Mouse (Mus musculus): ENCODE measurements around the gene Ebf3.

Gene Ebf3

GRCm38 (mm10) chr7:137213444-137213843 is 100.8 kb downstream of the Ebf3 start:
- DNase-seq (ENCODE audit: low read depth, low spot score): no peak
- Histone ChIP-seq H3K27me3 (ENCODE audit: control insufficient read depth, insufficient read depth, low read length, poor library complexity, severe bottlenecking) (no peaks in the 10 kb centered on the region), H3K36me3 (ENCODE audit: control insufficient read depth, insufficient read depth, low read length, poor library complexity, severe bottlenecking) (no peaks in the 10 kb centered on the region)

- no peak for DNase-seq (ENCODE audit: low read depth, low spot score)
- H3K36me3 ChIP-seq (ENCODE audit: control insufficient read depth, insufficient read depth, low read length, poor library complexity, severe bottlenecking): no peaks in the 10 kb centered on the region
- H3K27me3 ChIP-seq (ENCODE audit: control insufficient read depth, insufficient read depth, low read length, poor library complexity, severe bottlenecking): no peaks in the 10 kb centered on the region
Measured at GRCm38 (mm10) chr7:137211332-137211731, 102.9 kb downstream of the Ebf3 start.

DNA sequence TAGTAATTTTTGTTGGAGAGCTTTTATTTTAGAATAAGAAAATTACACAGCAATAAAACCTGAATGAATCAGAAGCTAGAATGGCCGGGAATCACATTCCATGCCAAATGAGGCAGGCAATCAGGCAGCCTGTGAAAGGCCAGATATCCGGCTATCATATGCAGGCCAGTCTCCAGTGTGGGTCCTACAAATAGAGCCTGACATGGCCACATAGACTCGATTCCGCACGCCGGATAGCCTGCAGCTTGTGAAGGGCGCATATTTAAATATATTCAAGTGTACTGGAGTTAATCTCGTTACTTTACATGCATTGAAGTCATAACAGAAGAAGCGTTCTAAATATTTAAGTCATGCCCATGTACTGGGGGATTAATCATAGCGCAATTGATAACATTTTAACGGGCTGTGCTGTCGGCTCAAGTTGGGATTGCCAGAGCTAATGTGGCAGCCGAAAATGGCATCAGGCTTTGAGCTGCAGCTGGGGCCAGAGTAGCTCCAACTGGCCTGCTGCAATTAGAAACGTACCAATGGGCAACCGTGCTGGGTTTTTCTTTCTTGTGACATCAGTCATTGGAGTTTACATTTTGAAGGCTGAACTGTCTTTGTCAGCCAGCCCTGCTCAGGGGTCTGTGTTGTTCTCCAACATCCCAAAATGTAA is 104.4 kb downstream of the Ebf3 start:
- Histone ChIP-seq H3K27me3 (ENCODE audit: control insufficient read depth, insufficient read depth, low read length, poor library complexity, severe bottlenecking) (no peaks in the 10 kb centered on the region), H3K36me3 (ENCODE audit: control insufficient read depth, insufficient read depth, low read length, poor library complexity, severe bottlenecking) (no peaks in the 10 kb centered on the region)
- DNase-seq (ENCODE audit: low read depth, low spot score): no peak

GRCm38 (mm10) chr7:137208556-137208955 is 105.7 kb downstream of the Ebf3 start:
- Histone ChIP-seq H3K27me3 (ENCODE audit: control insufficient read depth, insufficient read depth, low read length, poor library complexity, severe bottlenecking) (no peaks in the 10 kb centered on the region), H3K36me3 (ENCODE audit: control insufficient read depth, insufficient read depth, low read length, poor library complexity, severe bottlenecking) (no peaks in the 10 kb centered on the region)
- DNase-seq (ENCODE audit: low read depth, low spot score): no peak

GRCm38 (mm10) chr7:137206770-137207285 is 107.4 kb downstream of the Ebf3 start:
- DNase-seq (ENCODE audit: low read depth, low spot score): no peak
- H3K36me3 ChIP-seq (ENCODE audit: control insufficient read depth, insufficient read depth, low read length, poor library complexity, severe bottlenecking): no peaks in the 10 kb centered on the region

DNA sequence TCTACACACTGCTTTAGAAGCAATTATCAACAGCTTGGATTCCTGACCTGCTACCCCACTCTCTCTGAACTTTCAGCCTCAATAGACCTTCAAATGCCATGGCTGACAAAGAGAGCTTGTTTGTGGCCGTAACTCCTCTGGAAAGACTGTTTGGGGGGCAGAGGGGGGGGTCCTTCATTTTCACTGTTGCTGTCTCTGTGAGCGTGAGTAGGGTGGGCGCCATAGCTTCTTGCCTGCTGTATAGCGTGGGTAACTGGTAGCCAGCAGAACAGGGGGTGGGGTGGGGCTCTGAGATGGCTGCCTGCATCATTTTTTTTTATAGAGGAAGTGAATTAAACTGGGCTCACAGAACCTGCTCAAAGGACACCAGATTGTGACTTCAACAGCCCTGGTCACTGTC is 114.7 kb downstream of the Ebf3 start:
- Histone ChIP-seq H3K36me3 (ENCODE audit: control insufficient read depth, insufficient read depth, low read length, poor library complexity, severe bottlenecking) (no peaks in the 10 kb centered on the region), H3K27me3 (ENCODE audit: control insufficient read depth, insufficient read depth, low read length, poor library complexity, severe bottlenecking) (no peaks in the 10 kb centered on the region)
- DNase-seq (ENCODE audit: low read depth, low spot score): no peak

More at GRCm38 (mm10) chr7:137206770-137207285, 107.4 kb downstream of the Ebf3 start:
- H3K27me3 ChIP-seq (ENCODE audit: control insufficient read depth, insufficient read depth, low read length, poor library complexity, severe bottlenecking): no peaks in the 10 kb centered on the region

- no peak for DNase-seq (ENCODE audit: low read depth, low spot score)
- H3K36me3 ChIP-seq (ENCODE audit: control insufficient read depth, insufficient read depth, low read length, poor library complexity, severe bottlenecking): no peaks in the 10 kb centered on the region
Measured at GRCm38 (mm10) chr7:137198921-137199320, 115.3 kb downstream of the Ebf3 start.

DNA sequence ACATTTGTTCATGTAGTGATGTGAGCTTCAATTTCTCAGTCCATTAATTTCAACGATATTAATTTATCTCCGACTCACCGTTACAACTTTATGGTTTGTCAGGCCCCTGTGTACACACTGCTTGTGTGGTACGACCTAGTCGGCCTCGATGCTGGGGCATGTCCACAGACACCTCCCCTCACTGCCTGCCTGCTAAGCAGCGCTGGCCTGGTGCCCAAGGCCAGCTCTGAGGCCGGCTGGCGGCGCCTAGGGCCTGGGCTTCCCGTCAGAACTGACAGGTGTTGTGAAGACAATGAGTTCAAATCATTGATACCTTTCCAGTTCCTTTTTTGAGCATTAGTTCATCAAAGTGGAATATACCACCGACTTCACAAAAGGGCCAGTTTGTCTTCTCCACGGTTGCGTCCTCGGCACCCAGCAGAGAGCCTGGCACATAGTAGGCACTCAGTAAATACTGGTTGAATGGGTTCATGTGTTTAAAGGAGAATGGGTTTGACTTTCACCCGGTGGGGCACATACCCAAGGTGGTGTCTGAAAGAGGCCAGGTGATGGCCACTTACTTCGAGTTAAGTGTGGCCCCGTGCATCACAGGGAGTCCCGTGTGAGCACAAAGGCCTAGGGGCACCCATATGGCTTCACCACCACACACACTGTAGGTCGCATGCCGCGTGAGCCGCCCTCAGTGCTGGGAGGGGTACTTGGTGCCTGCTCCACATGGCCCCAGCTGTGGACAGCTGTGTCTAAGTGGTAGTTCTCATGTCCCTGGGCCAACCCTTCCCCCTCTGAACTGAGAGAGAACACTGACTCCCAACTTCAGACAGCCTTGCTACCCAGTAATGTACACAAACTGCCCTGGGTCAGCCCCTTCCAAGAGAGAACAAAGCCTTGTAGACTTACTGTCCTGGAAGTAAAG is 116.9 kb downstream of the Ebf3 start:
- Histone ChIP-seq H3K36me3 (ENCODE audit: control insufficient read depth, insufficient read depth, low read length, poor library complexity, severe bottlenecking) (no peaks in the 10 kb centered on the region), H3K27me3 (ENCODE audit: control insufficient read depth, insufficient read depth, low read length, poor library complexity, severe bottlenecking) (no peaks in the 10 kb centered on the region)
- no peak for DNase-seq (ENCODE audit: low read depth, low spot score)

More at GRCm38 (mm10) chr7:137198921-137199320, 115.3 kb downstream of the Ebf3 start:
- no peaks in the 10 kb centered on the region for H3K27me3 ChIP-seq (ENCODE audit: control insufficient read depth, insufficient read depth, low read length, poor library complexity, severe bottlenecking)

GRCm38 (mm10) chr7:137196536-137196935 is 117.7 kb downstream of the Ebf3 start:
- Histone ChIP-seq H3K27me3 (ENCODE audit: control insufficient read depth, insufficient read depth, low read length, poor library complexity, severe bottlenecking) (no peaks in the 10 kb centered on the region), H3K36me3 (ENCODE audit: control insufficient read depth, insufficient read depth, low read length, poor library complexity, severe bottlenecking) (no peaks in the 10 kb centered on the region)
- no peak for DNase-seq (ENCODE audit: low read depth, low spot score)

DNA sequence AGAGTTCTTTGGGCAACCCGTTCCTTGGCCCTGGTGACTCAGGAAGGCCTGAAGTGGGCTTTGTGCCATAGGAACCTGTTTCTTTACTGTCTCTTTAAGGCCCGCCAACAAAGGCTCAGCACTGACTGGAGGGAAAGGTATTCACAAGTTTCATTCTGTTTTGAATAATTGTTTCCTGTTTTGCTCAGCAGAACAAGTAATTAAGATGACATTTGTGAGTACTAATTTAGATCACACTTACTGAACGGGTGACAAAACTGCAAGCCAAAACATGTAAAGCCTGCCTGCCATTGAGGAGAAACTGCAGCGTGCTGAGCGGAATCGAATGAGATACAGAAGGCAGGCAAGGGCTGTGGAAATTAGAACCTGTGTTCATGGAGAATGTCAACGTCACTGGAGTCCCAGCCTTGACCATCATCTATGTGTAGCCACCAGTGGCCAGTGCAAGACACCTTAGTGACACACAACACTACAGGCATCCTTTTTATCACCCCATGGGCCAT is 121.4 kb downstream of the Ebf3 start:
- Histone ChIP-seq H3K36me3 (ENCODE audit: control insufficient read depth, insufficient read depth, low read length, poor library complexity, severe bottlenecking) (no peaks in the 10 kb centered on the region), H3K27me3 (ENCODE audit: control insufficient read depth, insufficient read depth, low read length, poor library complexity, severe bottlenecking) (no peaks in the 10 kb centered on the region)
- no peak for DNase-seq (ENCODE audit: low read depth, low spot score)

- DNase-seq (ENCODE audit: low read depth, low spot score): no peak
- no peaks in the 10 kb centered on the region for H3K36me3 ChIP-seq (ENCODE audit: control insufficient read depth, insufficient read depth, low read length, poor library complexity, severe bottlenecking)
- no peaks in the 10 kb centered on the region for H3K27me3 ChIP-seq (ENCODE audit: control insufficient read depth, insufficient read depth, low read length, poor library complexity, severe bottlenecking)
Measured at GRCm38 (mm10) chr7:137191889-137192288, 122.4 kb downstream of the Ebf3 start.

- Histone ChIP-seq H3K36me3 (ENCODE audit: control insufficient read depth, insufficient read depth, low read length, poor library complexity, severe bottlenecking) (no peaks in the 10 kb centered on the region), H3K27me3 (ENCODE audit: control insufficient read depth, insufficient read depth, low read length, poor library complexity, severe bottlenecking) (no peaks in the 10 kb centered on the region)
- no peak for DNase-seq (ENCODE audit: low read depth, low spot score)
Measured at GRCm38 (mm10) chr7:137172278-137172677, 142.0 kb downstream of the Ebf3 start.

- no peak for DNase-seq (ENCODE audit: low read depth, low spot score)
- H3K27me3 ChIP-seq (ENCODE audit: control insufficient read depth, insufficient read depth, low read length, poor library complexity, severe bottlenecking): no peaks in the 10 kb centered on the region
- no peaks in the 10 kb centered on the region for H3K36me3 ChIP-seq (ENCODE audit: control insufficient read depth, insufficient read depth, low read length, poor library complexity, severe bottlenecking)
Measured at GRCm38 (mm10) chr7:137159086-137159485, 155.2 kb downstream of the Ebf3 start.

DNA sequence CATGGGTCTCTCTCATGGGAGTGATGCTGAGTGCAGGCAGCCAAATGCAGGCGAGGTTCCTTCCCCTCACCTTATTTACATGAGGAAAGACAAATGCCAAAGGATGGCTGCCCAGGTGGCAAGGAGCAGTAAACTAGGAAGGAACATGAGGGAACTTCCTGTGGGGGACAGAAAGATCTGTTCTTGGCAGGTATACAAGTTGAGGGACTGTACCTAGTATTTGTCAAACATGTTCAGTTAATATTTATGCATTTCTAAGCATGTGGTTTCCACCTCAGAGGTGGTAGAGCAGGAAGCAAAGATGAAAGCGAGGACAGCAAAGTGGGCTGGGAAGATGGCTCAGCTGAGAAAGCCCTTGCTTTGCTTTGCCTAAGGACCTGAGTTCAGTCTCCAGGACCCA is 159.6 kb downstream of the Ebf3 start:
- Histone ChIP-seq H3K36me3 (ENCODE audit: control insufficient read depth, insufficient read depth, low read length, poor library complexity, severe bottlenecking) (no peaks in the 10 kb centered on the region), H3K27me3 (ENCODE audit: control insufficient read depth, insufficient read depth, low read length, poor library complexity, severe bottlenecking) (no peaks in the 10 kb centered on the region)
- DNase-seq (ENCODE audit: low read depth, low spot score): no peak

- H3K27me3 ChIP-seq (ENCODE audit: control insufficient read depth, insufficient read depth, low read length, poor library complexity, severe bottlenecking): no peaks in the 10 kb centered on the region
- DNase-seq (ENCODE audit: low read depth, low spot score): no peak
- H3K36me3 ChIP-seq (ENCODE audit: control insufficient read depth, insufficient read depth, low read length, poor library complexity, severe bottlenecking): no peaks in the 10 kb centered on the region
Measured at GRCm38 (mm10) chr7:137151854-137152253, 162.4 kb downstream of the Ebf3 start.
